Mouse (Mus musculus): ENCODE data around the gene Col5a1. TPM values are rescaled to one million over a fixed set of nuclear protein-coding genes. Genes with fewer than 3 reads are reported as not detected.
A peak's percentile ranks its signal among the peaks of the same experiment; 100 is the strongest.

Col5a1 gene
- polyA plus RNA-seq (2014; fragmentation: Nextera tagmentation; extraction: Ambion mirVana) = 23.3 and 27.9 TPM in 2 replicates

DNA sequence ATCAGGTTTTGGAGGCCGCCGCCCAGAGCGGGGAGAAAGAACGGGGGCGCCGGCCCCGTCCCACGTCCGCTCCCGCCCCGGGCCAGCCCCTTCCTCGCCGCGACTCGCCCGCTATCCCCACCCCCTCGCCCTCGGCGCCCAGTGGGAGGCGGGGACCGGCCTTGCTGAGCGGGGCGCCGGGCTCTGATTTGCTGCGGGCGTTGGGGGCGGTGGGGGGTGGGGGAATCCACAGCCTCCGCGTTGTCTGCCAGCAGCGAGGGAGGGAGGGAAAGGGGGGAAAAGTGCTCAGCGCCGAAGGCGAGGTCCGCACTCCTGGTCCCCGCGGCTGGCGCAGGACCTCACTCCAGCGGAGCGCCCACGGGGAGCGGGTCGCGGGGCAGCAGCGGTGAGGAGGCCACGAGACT, at the start of gene Col5a1:
TSS of gene Col5a1 (plus strand) at position 278 of the 404 bp plus-strand sequence.
- no peaks in the 10 kb centered on the region for H3K9me3 ChIP-seq (ENCODE audit: control insufficient read depth, low read length)
- peak within 1 kb of the TSS; percentile 76 for H3K4me2 ChIP-seq
- peak within 1 kb of the TSS; percentile 60 for H3K27ac ChIP-seq (ENCODE audit: low read depth, low read length)
- peak within 1 kb of the TSS; percentile 67 for H3K9ac ChIP-seq (ENCODE audit: low read depth, low read length)
- H3K36me3 ChIP-seq (ENCODE audit: control insufficient read depth, insufficient read depth, low read length) = no peaks in the 10 kb centered on the region
- ATAC-seq (replicated peaks; ENCODE audit: low FRiP score) (peak; percentile 74), DNase-seq (ENCODE audit: low spot score) (peak; percentile 81)
- peaks cover 5% of the 10 kb centered on the region for H3K4me1 ChIP-seq (replicated peaks; ENCODE audit: control insufficient read depth, insufficient read depth, low read length)
- H3K4me3 ChIP-seq (ENCODE audit: low read depth, low read length) = peak within 1 kb of the TSS; percentile 60
- H3K27me3 ChIP-seq (replicated peaks; ENCODE audit: control insufficient read depth, insufficient read depth, low read length) = peaks cover 55% of the 10 kb centered on the region
- WGBS = under 1% methylated on average over 43 of the region's 45 CpGs

DNA sequence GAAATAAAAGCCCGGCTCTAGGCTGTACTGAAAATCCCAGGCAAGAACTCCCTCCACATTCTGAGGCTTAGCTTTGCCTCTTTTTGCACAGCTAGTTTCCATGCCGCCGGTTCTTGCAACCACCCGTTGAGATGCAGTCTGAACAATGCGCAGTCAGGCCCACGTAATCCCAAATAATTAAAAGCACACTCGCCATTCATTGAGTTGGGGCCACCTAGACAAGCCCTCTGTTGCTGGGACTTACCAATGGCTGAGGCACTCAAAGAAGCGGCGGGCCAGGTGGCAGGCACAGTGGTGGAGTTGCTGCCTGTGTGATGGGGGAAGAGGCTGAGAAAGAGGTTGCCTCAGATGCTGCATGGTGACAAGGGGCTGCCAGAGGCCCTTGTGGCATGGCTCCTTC, 48.1 kb upstream of the Col5a1 start:
- DNase-seq (ENCODE audit: low spot score) (no peak), ATAC-seq (replicated peaks; ENCODE audit: low FRiP score) (no peak)
- H3K27me3 ChIP-seq (replicated peaks; ENCODE audit: control insufficient read depth, insufficient read depth, low read length) = no peaks in the 10 kb centered on the region
- no peaks in the 10 kb centered on the region for H3K9me3 ChIP-seq (ENCODE audit: control insufficient read depth, low read length)
- no peaks in the 10 kb centered on the region for H3K36me3 ChIP-seq (ENCODE audit: control insufficient read depth, insufficient read depth, low read length)
- no peak overlapping the region for H3K4me3 ChIP-seq (ENCODE audit: low read depth, low read length)
- H3K9ac ChIP-seq (ENCODE audit: low read depth, low read length) = no peak overlapping the region
- peaks cover 4% of the 10 kb centered on the region; the same call in 1 of the 2 replicates for H3K4me1 ChIP-seq (replicated peaks; ENCODE audit: control insufficient read depth, insufficient read depth, low read length)
- WGBS = 88% methylated on average over 9 of the region's 9 CpGs
- no peak overlapping the region for H3K4me2 ChIP-seq
- H3K27ac ChIP-seq (ENCODE audit: low read depth, low read length) = no peak overlapping the region

DNA sequence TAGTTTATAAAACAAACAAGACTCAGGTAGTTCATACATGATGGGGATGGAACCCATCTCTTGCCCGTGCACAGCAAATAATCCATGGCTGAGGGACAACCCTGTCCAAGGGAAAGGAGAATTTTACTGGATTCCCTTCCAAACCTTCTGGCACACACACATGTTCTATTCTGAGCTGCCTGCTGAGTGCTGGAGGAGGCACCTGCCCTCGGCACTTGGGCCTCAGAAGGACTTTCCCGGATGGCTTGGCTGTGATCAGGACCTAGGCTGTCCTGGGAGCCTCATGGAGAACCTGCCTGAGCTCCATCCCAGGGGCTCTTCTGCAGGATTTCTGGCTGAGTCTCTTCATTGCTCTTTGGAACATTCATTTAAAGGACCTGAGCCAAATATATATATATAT, 45.3 kb upstream of the Col5a1 start:
- H3K4me1 ChIP-seq (replicated peaks; ENCODE audit: control insufficient read depth, insufficient read depth, low read length) = no peaks in the 10 kb centered on the region
- H3K27ac ChIP-seq (ENCODE audit: low read depth, low read length) = no peak overlapping the region
- ATAC-seq (replicated peaks; ENCODE audit: low FRiP score) (no peak), DNase-seq (ENCODE audit: low spot score) (no peak)
- no peaks in the 10 kb centered on the region for H3K9me3 ChIP-seq (ENCODE audit: control insufficient read depth, low read length)
- 58% methylated on average over 3 of the region's 3 CpGs for WGBS
- no peak overlapping the region for H3K4me2 ChIP-seq
- no peaks in the 10 kb centered on the region for H3K36me3 ChIP-seq (ENCODE audit: control insufficient read depth, insufficient read depth, low read length)
- H3K27me3 ChIP-seq (replicated peaks; ENCODE audit: control insufficient read depth, insufficient read depth, low read length) = no peaks in the 10 kb centered on the region
- H3K4me3 ChIP-seq (ENCODE audit: low read depth, low read length) = no peak overlapping the region
- no peak overlapping the region for H3K9ac ChIP-seq (ENCODE audit: low read depth, low read length)

DNA sequence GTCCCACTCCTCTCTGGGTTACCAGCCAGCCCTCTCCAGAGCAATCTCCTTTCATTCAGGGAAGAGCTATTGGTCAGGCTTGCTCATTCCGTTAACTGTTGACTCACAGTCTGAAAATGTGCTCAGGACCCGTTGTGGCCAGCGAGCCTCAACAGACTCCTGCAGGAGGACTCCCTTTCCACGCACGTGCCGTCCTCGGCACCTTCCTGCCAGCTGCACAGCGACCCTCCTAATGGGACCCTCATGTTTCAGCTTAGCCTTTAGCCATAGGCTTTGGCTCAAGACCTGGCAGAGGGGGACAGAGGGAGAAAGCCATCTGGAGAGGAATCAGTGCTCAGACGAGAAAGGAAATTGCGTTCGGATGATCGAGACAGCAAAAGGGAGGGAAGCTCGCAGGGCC, 43.3 kb upstream of the Col5a1 start:
- Histone ChIP-seq H3K4me1 (replicated peaks; ENCODE audit: control insufficient read depth, insufficient read depth, low read length) (no peaks in the 10 kb centered on the region), H3K9ac (ENCODE audit: low read depth, low read length) (no peak overlapping the region), H3K4me2 (no peak overlapping the region), H3K4me3 (ENCODE audit: low read depth, low read length) (no peak overlapping the region), H3K36me3 (ENCODE audit: control insufficient read depth, insufficient read depth, low read length) (no peaks in the 10 kb centered on the region), H3K9me3 (ENCODE audit: control insufficient read depth, low read length) (no peaks in the 10 kb centered on the region), H3K27me3 (replicated peaks; ENCODE audit: control insufficient read depth, insufficient read depth, low read length) (no peaks in the 10 kb centered on the region), H3K27ac (ENCODE audit: low read depth, low read length) (no peak overlapping the region)
- ATAC-seq (replicated peaks; ENCODE audit: low FRiP score) (no peak), DNase-seq (ENCODE audit: low spot score) (no peak)
- WGBS = 69% methylated on average over 13 of the region's 13 CpGs

DNA sequence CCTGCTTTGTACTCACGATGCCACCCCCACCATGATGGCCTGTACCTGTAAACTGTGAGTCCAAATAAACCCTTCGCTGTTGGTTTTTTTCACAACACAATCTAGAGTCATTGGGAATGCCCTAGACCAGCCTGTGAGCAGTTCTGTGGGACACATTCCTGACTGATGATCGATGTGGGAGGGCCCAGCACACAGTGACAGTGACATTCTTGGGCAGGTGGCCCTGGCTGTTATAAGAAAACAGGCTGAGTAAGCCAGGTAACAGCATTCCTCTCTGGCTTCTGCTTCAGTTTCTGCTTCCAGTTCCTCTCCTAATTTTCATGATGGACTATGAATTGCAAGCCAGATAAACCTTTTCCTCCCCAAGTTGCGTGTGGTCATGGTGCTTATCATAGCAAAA, 41.3 kb upstream of the Col5a1 start:
- H3K27me3 ChIP-seq (replicated peaks; ENCODE audit: control insufficient read depth, insufficient read depth, low read length) = no peaks in the 10 kb centered on the region
- H3K4me2 ChIP-seq = no peak overlapping the region
- no peak overlapping the region for H3K4me3 ChIP-seq (ENCODE audit: low read depth, low read length)
- no peak for DNase-seq (ENCODE audit: low spot score)
- 82% methylated on average over 4 of the region's 4 CpGs for WGBS
- peaks cover 4% of the 10 kb centered on the region; the same call in 1 of the 2 replicates for H3K4me1 ChIP-seq (replicated peaks; ENCODE audit: control insufficient read depth, insufficient read depth, low read length)
- no peak overlapping the region for H3K27ac ChIP-seq (ENCODE audit: low read depth, low read length)
- no peaks in the 10 kb centered on the region for H3K9me3 ChIP-seq (ENCODE audit: control insufficient read depth, low read length)
- no peak for ATAC-seq (replicated peaks; ENCODE audit: low FRiP score)
- H3K36me3 ChIP-seq (ENCODE audit: control insufficient read depth, insufficient read depth, low read length) = no peaks in the 10 kb centered on the region
- no peak overlapping the region for H3K9ac ChIP-seq (ENCODE audit: low read depth, low read length)

DNA sequence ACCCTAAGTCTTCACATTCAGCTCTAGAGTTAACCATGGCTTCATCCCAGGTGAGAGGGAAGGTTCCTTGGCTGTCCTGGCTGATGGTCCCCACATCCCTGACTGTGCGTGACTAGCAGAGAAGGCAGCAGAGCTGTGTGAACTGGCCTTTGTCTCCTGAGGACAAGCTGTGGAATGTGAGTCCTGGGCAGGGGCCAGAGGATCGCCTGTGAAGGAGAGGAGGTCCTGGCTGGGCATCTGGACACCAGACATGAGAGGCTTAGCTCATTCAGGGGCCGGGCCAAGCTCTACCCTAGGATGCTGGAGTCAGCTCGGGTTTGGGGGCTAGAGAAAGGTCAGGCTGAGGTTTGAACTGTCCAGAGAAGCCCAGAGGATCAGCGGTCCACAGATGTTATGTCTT, 39.2 kb upstream of the Col5a1 start:
- H3K27ac ChIP-seq (ENCODE audit: low read depth, low read length) = no peak overlapping the region
- no peaks in the 10 kb centered on the region for H3K9me3 ChIP-seq (ENCODE audit: control insufficient read depth, low read length)
- peaks cover 4% of the 10 kb centered on the region; the same call in 1 of the 2 replicates for H3K4me1 ChIP-seq (replicated peaks; ENCODE audit: control insufficient read depth, insufficient read depth, low read length)
- H3K4me3 ChIP-seq (ENCODE audit: low read depth, low read length) = no peak overlapping the region
- no peak overlapping the region for H3K9ac ChIP-seq (ENCODE audit: low read depth, low read length)
- DNase-seq (ENCODE audit: low spot score) = no peak
- ATAC-seq (replicated peaks; ENCODE audit: low FRiP score) = no peak
- no peaks in the 10 kb centered on the region for H3K36me3 ChIP-seq (ENCODE audit: control insufficient read depth, insufficient read depth, low read length)
- whole genome bisulfite sequencing = 51% methylated on average over 5 of the region's 5 CpGs
- H3K27me3 ChIP-seq (replicated peaks; ENCODE audit: control insufficient read depth, insufficient read depth, low read length) = no peaks in the 10 kb centered on the region
- H3K4me2 ChIP-seq = no peak overlapping the region

DNA sequence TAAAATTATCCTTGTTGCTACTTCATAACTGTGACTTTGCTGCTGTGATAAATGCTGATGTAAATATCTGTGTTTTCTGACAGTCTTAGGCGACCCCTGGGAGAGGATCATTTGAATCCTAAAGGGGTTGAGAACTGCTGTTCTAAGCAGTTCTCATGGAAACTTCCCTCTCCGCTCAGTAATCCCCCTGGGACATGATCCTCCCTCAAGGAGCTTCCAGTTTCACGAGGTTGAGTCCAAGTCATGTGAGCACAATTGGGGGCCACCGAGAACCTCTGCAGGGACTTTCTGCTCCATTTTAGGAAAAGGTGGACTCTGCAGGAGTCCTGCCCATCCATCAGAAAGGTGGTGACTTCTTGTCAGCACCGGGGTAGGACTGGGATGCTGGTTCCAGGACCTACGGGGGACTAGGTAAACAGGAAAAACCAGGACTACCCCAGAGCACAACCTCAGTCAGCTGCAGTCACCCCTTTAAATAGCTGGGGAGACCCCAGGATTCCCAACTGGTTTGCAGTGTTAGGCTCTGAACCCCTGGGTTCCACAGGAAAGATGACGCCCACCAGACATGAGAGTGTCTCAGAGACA, 38.3 kb upstream of the Col5a1 start:
- Histone ChIP-seq H3K36me3 (ENCODE audit: control insufficient read depth, insufficient read depth, low read length) (no peaks in the 10 kb centered on the region), H3K27ac (ENCODE audit: low read depth, low read length) (no peak overlapping the region)
- no peak for ATAC-seq (replicated peaks; ENCODE audit: low FRiP score)

DNA sequence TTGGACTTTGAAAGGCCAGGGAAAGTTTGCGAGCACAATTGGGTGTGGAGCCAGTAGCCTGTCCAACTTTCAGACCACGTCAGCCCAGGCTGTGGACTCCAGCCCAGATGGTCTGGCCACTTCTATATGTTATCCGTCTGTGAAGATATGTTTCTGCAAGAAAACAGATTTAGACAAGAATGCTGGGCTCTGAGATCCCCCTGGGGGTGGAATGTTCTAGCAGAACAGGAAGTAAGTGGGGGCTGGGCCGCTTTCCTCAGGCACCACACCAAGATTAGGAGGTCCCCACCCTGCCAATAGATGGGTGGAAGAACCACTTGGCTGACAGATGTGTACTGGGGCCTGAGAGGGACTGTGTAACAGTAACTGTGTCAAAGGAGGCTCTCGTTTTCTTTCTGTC, 37.8 kb upstream of the Col5a1 start:
- Histone ChIP-seq H3K9me3 (ENCODE audit: control insufficient read depth, low read length) (no peaks in the 10 kb centered on the region), H3K4me2 (no peak overlapping the region), H3K27me3 (replicated peaks; ENCODE audit: control insufficient read depth, insufficient read depth, low read length) (no peaks in the 10 kb centered on the region), H3K9ac (ENCODE audit: low read depth, low read length) (no peak overlapping the region), H3K4me1 (replicated peaks; ENCODE audit: control insufficient read depth, insufficient read depth, low read length) (peaks cover 4% of the 10 kb centered on the region; the same call in 1 of the 2 replicates), H3K36me3 (ENCODE audit: control insufficient read depth, insufficient read depth, low read length) (no peaks in the 10 kb centered on the region), H3K27ac (ENCODE audit: low read depth, low read length) (no peak overlapping the region), H3K4me3 (ENCODE audit: low read depth, low read length) (no peak overlapping the region)
- 38% methylated on average over 5 of the region's 5 CpGs for WGBS
- no peak for ATAC-seq (replicated peaks; ENCODE audit: low FRiP score)
- no peak for DNase-seq (ENCODE audit: low spot score)

More for the DNA sequence above, 38.3 kb upstream of the Col5a1 start:
- H3K4me1 ChIP-seq (replicated peaks; ENCODE audit: control insufficient read depth, insufficient read depth, low read length) = peaks cover 4% of the 10 kb centered on the region; the same call in 1 of the 2 replicates
- no peak overlapping the region for H3K4me2 ChIP-seq
- no peak for DNase-seq (ENCODE audit: low spot score)
- 54% methylated on average over 7 of the region's 7 CpGs for WGBS
- no peak overlapping the region for H3K9ac ChIP-seq (ENCODE audit: low read depth, low read length)
- no peaks in the 10 kb centered on the region for H3K27me3 ChIP-seq (replicated peaks; ENCODE audit: control insufficient read depth, insufficient read depth, low read length)
- H3K4me3 ChIP-seq (ENCODE audit: low read depth, low read length) = no peak overlapping the region
- no peaks in the 10 kb centered on the region for H3K9me3 ChIP-seq (ENCODE audit: control insufficient read depth, low read length)

DNA sequence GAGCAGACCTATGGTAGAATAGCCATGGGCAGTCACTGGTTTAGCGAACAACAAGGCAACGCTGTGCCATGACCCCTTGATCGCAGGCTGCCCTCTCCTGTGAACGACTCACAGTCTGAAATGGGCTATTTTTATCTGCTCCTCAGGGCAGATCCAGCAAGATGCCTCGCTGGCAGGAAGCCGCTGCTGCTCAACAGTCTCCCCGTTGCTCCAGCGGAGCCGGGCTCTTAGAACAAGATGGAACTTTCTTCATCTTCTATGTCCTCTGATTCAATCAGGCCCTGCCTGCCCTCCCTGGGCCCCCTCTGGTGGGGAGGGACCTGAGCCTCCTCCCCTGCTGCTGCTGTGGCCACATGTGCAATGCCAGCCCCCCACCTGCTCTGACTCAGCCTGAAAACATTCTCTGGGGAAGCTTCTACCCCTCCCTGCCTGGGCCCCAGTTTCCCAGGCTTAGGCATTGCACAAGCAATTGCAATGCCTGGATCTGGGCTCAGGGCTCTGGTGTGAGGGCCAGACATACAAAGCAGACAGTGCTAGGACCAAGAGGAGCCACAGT, 27.8 kb upstream of the Col5a1 start:
- H3K4me2 ChIP-seq = no peak overlapping the region
- ATAC-seq (replicated peaks; ENCODE audit: low FRiP score) = no peak
- no peak overlapping the region for H3K27ac ChIP-seq (ENCODE audit: low read depth, low read length)
- no peaks in the 10 kb centered on the region for H3K27me3 ChIP-seq (replicated peaks; ENCODE audit: control insufficient read depth, insufficient read depth, low read length)
- H3K9ac ChIP-seq (ENCODE audit: low read depth, low read length) = no peak overlapping the region
- 0 out of 2 replicates have a peak, but pooled peaks cover 2% of the 10 kb centered on the region for H3K4me1 ChIP-seq (replicated peaks; ENCODE audit: control insufficient read depth, insufficient read depth, low read length)
- H3K36me3 ChIP-seq (ENCODE audit: control insufficient read depth, insufficient read depth, low read length) = no peaks in the 10 kb centered on the region
- WGBS = 45% methylated on average over 9 of the region's 9 CpGs
- no peak for DNase-seq (ENCODE audit: low spot score)
- H3K9me3 ChIP-seq (ENCODE audit: control insufficient read depth, low read length) = no peaks in the 10 kb centered on the region
- no peak overlapping the region for H3K4me3 ChIP-seq (ENCODE audit: low read depth, low read length)

All from liver, embryonic 11.5 days (tissue).